Mouse (Mus musculus) cerebellum, adult 9-10 months (tissue): ENCODE measurements around the gene Ciart.
"Not testable (repeated sequence)": the region's sequence is repeated elsewhere in the genome, so short reads cannot be mapped to it uniquely, and the experiment has no call there.

ENCODE experiments used
- DNase-seq: peaks from one replicate; pipeline ENCODE4 v3.0.0; 2022

The Ciart gene

DNA sequence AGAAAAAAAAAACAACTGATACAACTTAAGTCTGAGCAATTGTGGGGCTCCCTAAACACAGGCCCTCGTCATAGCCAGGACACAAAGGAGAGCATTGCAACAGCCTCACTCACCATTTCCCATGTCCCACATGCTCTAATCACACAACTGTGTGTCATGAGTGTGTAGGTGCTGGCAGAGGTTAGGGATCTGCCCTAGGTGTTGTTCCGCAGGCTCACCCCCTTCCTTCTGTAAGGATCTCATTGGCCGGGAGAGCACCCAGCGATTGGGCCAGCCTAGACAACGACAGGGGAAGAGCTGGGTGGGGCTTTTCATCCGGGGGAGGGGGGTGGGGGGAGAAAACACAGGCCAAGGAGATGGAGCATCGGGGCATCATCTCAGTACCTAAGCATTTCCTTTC lies 18.5 kb downstream of the Ciart start:
- no peak for DNase-seq

DNA sequence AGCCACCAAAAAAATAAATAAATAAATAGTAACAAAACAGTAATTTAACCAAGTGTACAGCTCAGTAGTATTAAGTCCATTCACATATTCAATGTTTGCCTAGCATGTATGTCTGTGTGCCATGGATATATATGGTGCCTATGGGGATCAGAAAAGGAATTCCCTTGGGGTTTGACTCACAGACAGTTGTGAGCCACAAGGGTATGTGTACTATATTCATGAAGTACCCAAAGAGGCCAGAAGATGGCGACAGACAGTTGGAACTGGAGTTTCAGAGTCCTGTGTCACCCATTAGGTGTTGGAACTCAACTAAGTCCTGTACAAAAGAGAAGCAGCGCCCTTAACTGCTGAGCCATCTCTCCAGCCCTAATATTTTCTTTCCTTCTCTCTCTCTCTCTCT lies 20.3 kb downstream of the Ciart start:
- peak; percentile 82 for DNase-seq

DNA sequence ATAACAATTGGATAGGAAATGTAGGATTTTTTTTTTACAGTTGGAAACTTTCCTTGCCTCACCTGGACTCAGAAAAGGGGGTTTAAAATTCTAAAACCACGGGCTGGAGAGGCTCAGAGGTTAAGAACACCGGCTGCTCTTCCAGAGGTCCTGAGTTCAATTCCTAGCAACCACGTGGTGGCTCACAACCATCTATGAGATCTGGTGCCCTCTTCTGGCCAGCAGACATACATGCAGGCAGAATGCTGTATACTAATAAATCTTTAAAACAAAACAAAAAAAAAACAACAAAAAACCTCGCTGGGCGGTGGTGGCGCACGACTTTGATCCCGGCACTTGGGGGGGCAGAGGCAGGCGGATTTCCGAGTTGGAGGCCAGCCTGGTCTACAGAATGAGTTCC lies 20.8 kb downstream of the Ciart start:
- peak; percentile 16 for DNase-seq

DNA sequence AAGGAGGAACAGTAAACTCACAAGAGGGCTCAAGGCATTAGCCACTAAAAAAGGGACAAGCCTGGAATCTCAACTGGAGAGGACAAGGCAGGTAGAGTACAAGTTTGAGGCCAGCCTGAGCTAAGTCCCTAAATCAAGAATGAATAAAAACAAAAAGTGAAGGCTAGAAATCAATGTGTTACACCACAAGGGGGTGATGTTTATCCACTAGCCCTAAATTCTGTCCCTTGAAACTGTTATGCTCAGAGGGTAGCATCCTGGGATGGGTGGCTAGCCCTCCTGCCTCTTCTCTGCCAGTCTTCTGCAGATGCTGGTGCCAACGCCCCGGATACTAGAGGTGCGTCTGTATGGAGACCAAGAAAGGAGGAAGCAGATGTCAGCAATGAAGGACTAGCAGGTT lies 21.7 kb downstream of the Ciart start:
- peak; percentile 19 for DNase-seq

DNA sequence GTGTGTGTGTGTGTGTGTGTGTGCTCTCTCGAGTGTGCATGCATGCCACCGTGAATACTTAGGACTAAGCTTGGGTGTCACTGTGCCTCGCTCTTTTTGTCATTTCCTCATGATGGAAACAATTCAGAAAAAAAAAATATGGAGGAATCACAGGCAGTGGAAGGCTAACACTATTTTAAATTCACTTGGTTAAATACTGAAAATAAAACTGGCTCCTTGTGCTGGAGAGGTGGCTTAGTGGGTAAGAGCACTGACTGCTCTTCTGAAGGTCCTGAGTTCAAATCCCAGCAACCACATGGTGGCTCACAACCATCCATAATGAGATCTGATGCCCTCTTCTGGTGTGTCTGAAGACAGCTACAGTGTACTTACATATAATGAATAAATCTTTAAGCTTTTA lies 23.8 kb downstream of the Ciart start:
- DNase-seq = not testable (repeated sequence)

DNA sequence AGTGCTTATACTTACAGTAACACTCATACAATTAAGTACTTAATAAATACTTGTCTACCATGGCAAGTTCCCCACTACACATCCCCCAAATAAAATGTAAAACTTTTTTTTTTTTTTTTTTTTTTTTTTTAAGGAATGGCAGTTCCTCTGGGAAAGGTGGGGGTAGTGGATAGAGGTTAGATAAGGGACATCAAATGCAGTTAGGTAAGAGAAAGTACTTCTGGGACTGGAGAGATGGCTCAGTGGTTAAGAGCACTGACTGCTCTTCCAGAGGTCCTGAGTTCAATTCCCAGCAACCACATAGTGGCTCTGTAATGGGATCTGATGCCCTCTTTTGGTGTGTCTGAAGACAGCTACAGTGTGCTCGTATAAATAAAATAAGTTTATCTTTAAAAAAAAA lies 25.0 kb downstream of the Ciart start:
- not testable (repeated sequence) for DNase-seq

DNA sequence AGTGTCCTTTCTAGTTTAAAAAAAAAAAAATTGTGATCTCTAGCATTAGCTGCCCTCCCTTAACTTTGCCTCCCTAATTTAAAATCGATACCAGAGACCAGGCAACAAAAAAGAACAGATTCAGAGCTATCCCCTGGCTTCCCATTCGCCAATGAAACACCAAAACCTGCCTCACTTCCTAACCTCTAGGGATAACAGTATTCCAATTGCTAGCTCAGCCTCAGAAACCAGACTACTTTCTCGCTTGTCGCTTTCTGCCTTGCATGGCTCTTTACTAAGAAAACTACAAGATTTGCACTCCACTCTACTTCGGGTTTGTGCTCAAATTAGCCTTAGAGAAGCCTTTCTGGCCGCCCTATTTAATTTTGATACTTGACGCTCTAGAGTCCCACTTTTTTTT lies 25.9 kb downstream of the Ciart start:
- DNase-seq = no peak

DNA sequence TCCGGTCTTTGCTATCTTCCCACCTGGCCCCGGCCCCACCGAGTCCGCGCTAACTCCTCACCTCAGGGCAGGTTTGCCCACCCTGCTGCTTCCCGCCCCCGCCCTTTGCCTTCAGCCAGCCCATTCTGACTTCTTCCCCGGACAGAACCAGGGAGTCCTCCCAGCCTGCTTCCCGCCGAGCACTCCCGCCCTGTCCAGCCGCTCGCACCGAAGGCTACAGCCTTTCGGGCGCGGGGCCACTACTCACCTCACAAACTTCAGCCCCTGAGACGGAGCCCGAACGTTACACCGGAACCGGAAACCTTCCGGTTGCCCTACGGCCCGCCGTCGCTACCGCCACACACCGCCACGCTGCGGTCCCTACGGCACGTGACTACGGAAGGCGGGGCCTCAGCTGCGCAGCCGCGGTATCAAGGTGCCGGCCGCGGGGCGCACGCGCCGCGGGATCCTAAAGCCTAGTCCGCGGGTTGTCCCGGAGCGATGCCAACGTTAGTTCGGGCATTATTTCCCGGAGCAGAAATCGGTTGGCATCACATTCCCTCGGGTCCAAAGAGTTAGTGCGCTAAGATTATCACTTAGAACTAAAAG lies 26.5 kb downstream of the Ciart start, which contains the start of gene Prpf3:
Gene Prpf3, minus strand, starts transcription at position 384 of the 588 bp plus-strand sequence.
- peak; percentile 93 for DNase-seq

DNA sequence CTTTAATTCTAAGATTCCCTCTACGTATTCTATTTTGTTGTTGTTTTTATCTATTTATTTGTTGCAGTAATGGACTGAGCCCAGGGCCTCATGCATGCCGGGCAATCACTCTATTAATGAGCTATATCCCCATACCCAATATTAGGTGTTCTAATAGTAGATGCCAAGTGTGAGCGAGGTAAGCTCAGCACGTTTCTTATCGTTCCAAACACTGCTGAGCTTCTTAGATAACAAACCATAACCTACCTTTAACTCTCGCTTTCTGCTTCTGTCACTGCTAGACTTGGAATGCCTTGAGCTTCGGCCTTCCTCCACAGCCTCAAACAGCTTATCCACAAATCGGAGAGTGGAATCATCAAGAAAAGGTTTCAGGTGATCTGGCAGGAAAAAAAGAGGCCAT lies 30.7 kb downstream of the Ciart start:
- DNase-seq = no peak

DNA sequence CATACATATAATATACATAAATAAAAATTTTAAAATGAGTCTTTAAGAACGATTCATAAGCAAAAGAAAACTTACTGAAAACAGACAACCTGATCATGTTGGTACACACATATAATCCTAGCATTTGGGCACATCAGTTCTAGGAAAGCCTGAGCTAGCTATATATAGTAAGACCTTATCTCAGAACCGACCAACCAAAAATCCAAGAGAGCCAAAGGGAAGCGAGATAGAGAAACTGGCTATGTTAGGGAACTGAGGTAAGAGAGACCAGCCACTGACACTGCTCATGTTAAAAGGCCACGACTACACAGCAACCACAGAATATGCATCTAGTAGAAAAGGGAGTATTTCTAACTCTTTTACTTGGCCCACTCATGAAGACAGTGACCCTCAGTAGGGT lies 31.4 kb downstream of the Ciart start:
- DNase-seq = no peak

DNA sequence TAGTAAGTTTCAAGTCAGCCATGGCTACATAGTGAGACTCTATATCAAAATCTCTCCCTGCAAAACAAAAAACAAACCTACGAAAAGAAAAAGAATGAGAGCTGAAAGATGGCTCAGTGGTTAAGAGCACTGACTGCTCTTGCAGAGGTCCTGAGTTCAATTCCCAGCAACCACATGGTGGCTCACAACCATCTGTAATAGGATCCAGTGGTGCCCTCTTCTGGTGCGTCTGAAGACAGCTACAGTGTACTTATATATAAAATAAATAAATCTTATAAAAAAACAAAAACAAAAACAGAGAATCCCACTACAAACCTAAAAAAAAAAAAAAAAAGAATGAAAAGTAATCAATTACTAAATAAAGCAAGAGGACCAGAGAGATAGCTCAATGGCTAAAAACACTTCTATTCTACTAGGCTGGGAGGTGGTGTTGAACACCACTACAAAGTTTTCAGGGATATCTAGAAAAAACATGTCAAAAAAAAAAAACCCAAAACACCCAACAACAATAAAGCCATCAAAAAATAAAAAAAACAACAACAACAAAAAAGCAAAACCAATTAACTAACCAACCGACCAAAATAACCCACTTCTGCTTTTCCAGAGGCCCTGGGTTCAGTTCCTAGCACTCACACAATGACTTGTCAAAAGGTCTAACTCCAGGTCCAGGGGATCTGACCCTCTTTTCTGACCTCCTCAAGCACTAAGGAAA lies 39.4 kb downstream of the Ciart start:
- DNase-seq = no peak

DNA sequence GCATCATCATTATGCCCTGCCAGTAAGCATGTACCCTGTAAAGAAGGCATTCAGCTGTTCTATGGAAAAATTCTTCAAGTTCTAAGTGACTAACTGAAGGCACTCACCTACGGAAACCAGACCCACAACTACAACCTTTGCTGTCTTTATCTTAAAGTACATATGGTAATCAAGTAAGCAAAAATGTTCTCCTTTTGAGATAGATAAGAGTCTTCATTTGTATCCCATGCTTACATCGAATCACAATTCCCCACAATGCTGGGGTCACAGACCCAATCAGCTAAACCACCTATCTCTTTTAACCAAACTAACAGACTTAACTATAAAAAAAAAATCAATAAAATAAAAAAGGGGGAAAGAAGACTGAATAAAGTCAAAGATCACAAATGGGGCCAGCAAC lies 42.8 kb downstream of the Ciart start:
- DNase-seq = no peak

DNA sequence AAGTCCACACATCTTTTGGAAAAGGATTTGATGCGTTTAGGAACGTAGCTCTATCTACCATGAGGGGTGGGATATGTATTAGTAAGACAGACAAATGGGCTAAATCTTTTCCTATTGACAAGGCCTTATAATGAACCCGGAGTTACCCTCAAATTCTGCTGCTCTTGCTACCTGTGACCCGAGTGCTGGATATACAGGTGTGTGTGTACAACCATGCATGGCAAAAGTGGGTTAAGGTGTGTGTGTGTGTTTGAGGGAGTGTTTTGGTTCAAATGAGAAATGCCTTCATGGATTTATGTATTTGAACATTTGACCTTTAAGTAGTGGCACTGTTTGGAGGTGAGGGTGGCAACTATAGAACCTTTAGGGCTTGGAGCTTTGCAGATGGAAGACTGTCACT lies 53.0 kb downstream of the Ciart start:
- no peak for DNase-seq
